Mouse (Mus musculus): ENCODE data around the gene Zer1. TPM values are rescaled to one million over a fixed set of nuclear protein-coding genes. Genes with fewer than 3 reads are reported as not detected.

The Zer1 gene
- polyA plus RNA-seq, 2 experiments from 2014 or later: 14.5 to 15.2 TPM

- peak; percentile 90 for ATAC-seq
These were observed 75.5 kb downstream of the Zer1 start, which contains the start of gene Wdr34 for GRCm38 (mm10) chr2:30048699-30049388. Gene Wdr34 (minus strand): TSS chr2:30048881.

- no peak for ATAC-seq
These were observed 76.3 kb downstream of the Zer1 start for GRCm38 (mm10) chr2:30048101-30048501.

Other genes with a start within 250 kb of the Zer1 start
- 10 to 100 TPM; 44.3 to 45.0 TPM for gene Odf2, start 235.4 kb downstream of the Zer1 start, polyA plus RNA-seq (2017; shearing (Covaris generic))
- gene Gle1, start 189.2 kb downstream of the Zer1 start, polyA plus RNA-seq (2017; shearing (Covaris generic)): 10 to 100 TPM; 42.4 to 52.7 TPM
- gene Sptan1, start 159.0 kb downstream of the Zer1 start, polyA plus RNA-seq (2017; shearing (Covaris generic)): 10 to 100 TPM; 78.3 to 89.3 TPM
- gene Wdr34, start 75.7 kb downstream of the Zer1 start, polyA plus RNA-seq (2017; shearing (Covaris generic)): 1 to 10 TPM in 1 of 2 experiments, under 1 TPM in 1; 0.87 to 1.4 TPM
- 100 to 1,000 TPM; 369 to 379 TPM for gene Set, start 67.2 kb downstream of the Zer1 start, polyA plus RNA-seq (2017; shearing (Covaris generic))
- gene Pkn3, start 46.9 kb downstream of the Zer1 start, polyA plus RNA-seq (2017; shearing (Covaris generic)): under 1 TPM in 1 of 2 experiments, not detected in 1; 0.41 TPM
- 10 to 100 TPM; 31.6 to 32.4 TPM for gene Zdhhc12, start 30.9 kb downstream of the Zer1 start, polyA plus RNA-seq (2017; shearing (Covaris generic))
- 1 to 10 TPM; 6.8 to 6.9 TPM for gene Tbc1d13, start 9.2 kb upstream of the Zer1 start, polyA plus RNA-seq (2017; shearing (Covaris generic))
- gene Endog, start 46.9 kb upstream of the Zer1 start, polyA plus RNA-seq (2017; shearing (Covaris generic)): 1 to 10 TPM; 2.6 to 3.3 TPM
- gene Spout1, start 53.9 kb upstream of the Zer1 start, polyA plus RNA-seq (2017; shearing (Covaris generic)): 10 to 100 TPM; 32.0 to 33.8 TPM
- gene Kyat1, start 81.3 kb upstream of the Zer1 start, polyA plus RNA-seq (2017; shearing (Covaris generic)): 1 to 10 TPM; 7.0 to 7.7 TPM
- gene Lrrc8a, start 113.1 kb upstream of the Zer1 start, polyA plus RNA-seq (2017; shearing (Covaris generic)): 10 to 100 TPM; 34.4 to 38.4 TPM
- not detected for gene Gm28035, start 116.0 kb upstream of the Zer1 start, polyA plus RNA-seq (2017; shearing (Covaris generic))
- gene Phyhd1, start 141.6 kb upstream of the Zer1 start, polyA plus RNA-seq (2017; shearing (Covaris generic)): 1 to 10 TPM; 3.9 to 4.8 TPM
- not detected for gene Gm28038, start 156.5 kb upstream of the Zer1 start, polyA plus RNA-seq (2017; shearing (Covaris generic))
- 10 to 100 TPM; 11.6 to 13.6 TPM for gene Dolk, start 161.7 kb upstream of the Zer1 start, polyA plus RNA-seq (2017; shearing (Covaris generic))
- 10 to 100 TPM; 25.8 to 30.6 TPM for gene Nup188, start 161.8 kb upstream of the Zer1 start, polyA plus RNA-seq (2017; shearing (Covaris generic))
- gene Sh3glb2, start 234.8 kb upstream of the Zer1 start, polyA plus RNA-seq (2017; shearing (Covaris generic)): 100 to 1,000 TPM in 1 of 2 experiments, 10 to 100 TPM in 1; 80.5 to 105 TPM
- gene Miga2, start 239.6 kb upstream of the Zer1 start, polyA plus RNA-seq (2017; shearing (Covaris generic)): 1 to 10 TPM; 1.3 to 7.4 TPM